Mouse (Mus musculus): ENCODE measurements at regions not wholly inside any gene's neighbourhood (a gene's known extent, or its start where the extent isn't known, plus 50 kb on each side); places are given as distances from the start of the nearest gene placed in this dataset.
A peak's percentile ranks its signal among the peaks of the same experiment; 100 is the strongest.

- DNase-seq (ENCODE audit: low spot score in 2 of 2) = no peak
Observed at GRCm38 (mm10) chr11:23996250-23996649, 78.6 kb downstream of the A830031A19Rik start.

- no peak for DNase-seq (ENCODE audit: low spot score in 2 of 2)
Observed at GRCm38 (mm10) chr11:23994160-23994559, 80.7 kb downstream of the A830031A19Rik start.

GRCm38 (mm10) chr11:23987532-23988450, 87.1 kb downstream of the A830031A19Rik start:
- DNase-seq (ENCODE audit: low spot score in 2 of 2) = no peak

GRCm38 (mm10) chr11:23985231-23985630, 89.6 kb downstream of the A830031A19Rik start:
- no peak for DNase-seq (ENCODE audit: low spot score in 2 of 2)

GRCm38 (mm10) chr11:23979332-23979731, 84.3 kb upstream of the Papolg start:
- peak; percentile 77 to 86 for DNase-seq (ENCODE audit: low spot score in 2 of 2)

GRCm38 (mm10) chr11:23978300-23978699, 83.2 kb upstream of the Papolg start:
- peak in 1 of 2 experiments; percentile 12 for DNase-seq (ENCODE audit: low spot score in 2 of 2)

GRCm38 (mm10) chr11:23977096-23977495, 82.0 kb upstream of the Papolg start:
- no peak for DNase-seq (ENCODE audit: low spot score in 2 of 2)

- DNase-seq (ENCODE audit: low spot score in 2 of 2) = peak in 1 of 2 experiments; percentile 10
Observed at GRCm38 (mm10) chr11:23954323-23954722, 59.3 kb upstream of the Papolg start.

GRCm38 (mm10) chr11:23945966-23946365, 50.9 kb upstream of the Papolg start:
- DNase-seq (ENCODE audit: low spot score in 2 of 2) = no peak

Data from layer of hippocampus, postnatal 14 days (tissue).